In the genomic region with DNA sequence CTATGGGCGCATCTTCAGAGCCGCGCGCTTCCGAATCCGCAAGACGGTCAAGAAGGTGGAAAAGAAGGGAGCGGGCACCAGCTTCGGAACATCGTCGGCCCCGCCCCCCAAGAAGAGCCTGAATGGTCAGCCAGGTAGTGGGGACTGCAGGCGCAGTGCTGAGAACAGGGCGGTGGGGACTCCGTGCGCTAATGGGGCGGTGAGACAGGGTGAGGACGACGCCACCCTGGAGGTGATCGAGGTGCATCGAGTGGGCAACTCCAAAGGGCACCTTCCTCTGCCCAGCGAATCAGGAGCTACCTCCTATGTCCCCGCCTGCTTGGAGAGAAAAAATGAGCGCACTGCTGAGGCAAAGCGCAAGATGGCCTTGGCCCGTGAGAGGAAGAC, we compare ENCODE assay signal across 13 mouse cellular contexts. TPM values are rescaled to one million over a fixed set of nuclear protein-coding genes. Genes with fewer than 3 reads are reported as not detected.
DNase-seq lines count a peak whose midpoint lies in the region; ATAC-seq lines count a peak whose summit lies in the region.
"Had no signal": no experiment of that assay in that cellular context is flagged by ENCODE, and none has a peak within 500 bp of the region (broad histone marks: within the 10 kb centered on the region; RNA-seq: fewer than 3 reads in every experiment).

No protein-coding gene starts in this region.

- no peak for ATAC-seq in neural tube, embryonic 11.5 days (ENCODE audit: insufficient read depth, low FRiP score, low TSS enrichment)
- ATAC-seq in embryonic facial prominence, embryonic 14.5 days (ENCODE audit: low read depth) = no peak
- peak; percentile 57; the same call in 1 of the 2 replicates for ATAC-seq in hindbrain, embryonic 12.5 days (ENCODE audit: low FRiP score)
- ATAC-seq in neural tube, embryonic 14.5 days (ENCODE audit: low read depth) = peak; percentile 79

- H3K27ac ChIP-seq in neural tube, embryonic 11.5 days (ENCODE audit: low read depth, low read length) = no peak overlapping the region
- H3K27ac ChIP-seq in embryonic facial prominence, embryonic 14.5 days (replicated peaks; ENCODE audit: low read depth, low read length) = no peak overlapping the region
- H3K27ac ChIP-seq in hindbrain, embryonic 12.5 days = no peak overlapping the region
- H3K27ac ChIP-seq in neural tube, embryonic 14.5 days (ENCODE audit: low read depth, low read length) = no peak overlapping the region

- H3K4me1 ChIP-seq in neural tube, embryonic 11.5 days (ENCODE audit: control insufficient read depth, insufficient read depth, low read length) = no peaks in the 10 kb centered on the region
- H3K4me1 ChIP-seq in embryonic facial prominence, embryonic 14.5 days (ENCODE audit: control insufficient read depth, insufficient read depth, low read length) = no peaks in the 10 kb centered on the region
- H3K4me1 ChIP-seq in hindbrain, embryonic 12.5 days = peaks cover 15% of the 10 kb centered on the region
- H3K4me1 ChIP-seq in neural tube, embryonic 14.5 days (ENCODE audit: control insufficient read depth, insufficient read depth, low read length) = 0 out of 2 replicates have a peak, but pooled peaks cover 5% of the 10 kb centered on the region

- WGBS in neural tube, embryonic 11.5 days = under 1% methylated on average over 26 of the region's 26 CpGs
- whole genome bisulfite sequencing in embryonic facial prominence, embryonic 14.5 days = 4% methylated on average over 26 of the region's 26 CpGs
- WGBS in hindbrain, embryonic 12.5 days = 2% methylated on average over 26 of the region's 26 CpGs
- whole genome bisulfite sequencing in neural tube, embryonic 14.5 days = 1% methylated on average over 26 of the region's 26 CpGs

- no peak for DNase-seq in neural tube, embryonic 11.5 days (ENCODE audit: low spot score)
- no peak for DNase-seq in neural tube, embryonic 10.5 days (ENCODE audit: extremely low spot score, low spot score)
- no peak for DNase-seq in embryonic facial prominence, embryonic 14.5 days (ENCODE audit: low spot score)
- DNase-seq in kidney, postnatal 36 days = no peak
- no peak for DNase-seq in gastrocnemius, postnatal 25 days
- DNase-seq: adrenal gland, postnatal 25 days; lung, embryonic 14.5 days had no signal

- H3K4me3 ChIP-seq in neural tube, embryonic 11.5 days (ENCODE audit: low read depth, low read length) = peak overlapping the region; percentile 14
- H3K4me3 ChIP-seq in embryonic facial prominence, embryonic 14.5 days (ENCODE audit: low read depth, low read length) = 0 out of 2 replicates have a peak overlapping the region, but pooled peaks have one; percentile 10
- H3K4me3 ChIP-seq in hindbrain, embryonic 12.5 days = peak overlapping the region; percentile 36
- peak overlapping the region; percentile 39 for H3K4me3 ChIP-seq in neural tube, embryonic 14.5 days (ENCODE audit: low read depth, low read length)

- peaks cover 35% of the 10 kb centered on the region for H3K27me3 ChIP-seq in neural tube, embryonic 11.5 days (ENCODE audit: control insufficient read depth, insufficient read depth, low read length)
- H3K27me3 ChIP-seq in embryonic facial prominence, embryonic 14.5 days (replicated peaks; ENCODE audit: control insufficient read depth, insufficient read depth, low read length) = peaks cover 48% of the 10 kb centered on the region
- H3K27me3 ChIP-seq in hindbrain, embryonic 12.5 days = peaks cover 44% of the 10 kb centered on the region
- H3K27me3 ChIP-seq in neural tube, embryonic 14.5 days (ENCODE audit: control insufficient read depth, insufficient read depth, low read length) = peaks cover 24% of the 10 kb centered on the region

- H3K4me2 ChIP-seq in neural tube, embryonic 11.5 days (ENCODE audit: low read depth) = peak overlapping the region; percentile 39
- peak overlapping the region; percentile 31 for H3K4me2 ChIP-seq in embryonic facial prominence, embryonic 14.5 days (ENCODE audit: low read depth, low read length)
- peak overlapping the region; percentile 57 for H3K4me2 ChIP-seq in hindbrain, embryonic 12.5 days (replicated peaks)
- H3K4me2 ChIP-seq in neural tube, embryonic 14.5 days (ENCODE audit: low read depth, low read length) = peak overlapping the region; percentile 77
- H3K4me2 ChIP-seq: lung, embryonic 14.5 days had no signal

- no peaks in the 10 kb centered on the region for H3K36me3 ChIP-seq in neural tube, embryonic 11.5 days (ENCODE audit: control insufficient read depth, insufficient read depth, low read length)
- H3K36me3 ChIP-seq in embryonic facial prominence, embryonic 14.5 days (ENCODE audit: control insufficient read depth, insufficient read depth, low read length) = no peaks in the 10 kb centered on the region
- H3K36me3 ChIP-seq in hindbrain, embryonic 12.5 days = no peaks in the 10 kb centered on the region
- no peaks in the 10 kb centered on the region for H3K36me3 ChIP-seq in neural tube, embryonic 14.5 days (ENCODE audit: control insufficient read depth, insufficient read depth, low read length)

- H3K9ac ChIP-seq in neural tube, embryonic 11.5 days (ENCODE audit: low read length) = no peak overlapping the region
- no peak overlapping the region for H3K9ac ChIP-seq in embryonic facial prominence, embryonic 14.5 days (ENCODE audit: low read depth, low read length)
- H3K9ac ChIP-seq in hindbrain, embryonic 12.5 days = no peak overlapping the region
- H3K9ac ChIP-seq in neural tube, embryonic 14.5 days (replicated peaks; ENCODE audit: low read depth, low read length) = peak overlapping the region; percentile 37; the same call in 1 of the 2 replicates
- H3K9ac ChIP-seq: lung, embryonic 14.5 days had no signal

- no peaks in the 10 kb centered on the region for H3K9me3 ChIP-seq in neural tube, embryonic 11.5 days (ENCODE audit: control insufficient read depth, low read length)
- no peaks in the 10 kb centered on the region for H3K9me3 ChIP-seq in embryonic facial prominence, embryonic 14.5 days (ENCODE audit: control insufficient read depth, low read length)
- H3K9me3 ChIP-seq in hindbrain, embryonic 12.5 days (replicated peaks) = no peaks in the 10 kb centered on the region
- H3K9me3 ChIP-seq in neural tube, embryonic 14.5 days (ENCODE audit: control insufficient read depth, low read length) = no peaks in the 10 kb centered on the region

RNA-seq across cellular contexts. Expression of a gene that starts 1.4 kb away (rescaled TPM):
- 0.19 and 0.28 TPM in 2 replicates for polyA plus RNA-seq in neural tube, embryonic 11.5 days (2014; fragmentation: Nextera tagmentation; extraction: Ambion mirVana)
- polyA plus RNA-seq in embryonic facial prominence, embryonic 14.5 days (2014; fragmentation: Nextera tagmentation; extraction: Ambion mirVana) = 0.14 and 0.18 TPM in 2 replicates
- 0.75 and 1.4 TPM in 2 replicates for polyA plus RNA-seq in hindbrain, embryonic 12.5 days (2016; fragmentation: Nextera tagmentation; extraction: Ambion mirVana)
- polyA plus RNA-seq in neural tube, embryonic 14.5 days (2014; fragmentation: Nextera tagmentation; extraction: Ambion mirVana) = 3.9 and 4.8 TPM in 2 replicates
- not detected for total RNA-seq in gastrocnemius, postnatal 25 days (2021)
- total RNA-seq: adrenal gland, postnatal 25 days; common myeloid progenitor, adult 5-6 weeks; gastrocnemius, adult 8-10 months; MEL had no signal
- polyA plus RNA-seq: lung, embryonic 14.5 days; urinary bladder, adult 2 months had no signal

Comparison
In these comparisons a context has a peak if more than half of its experiments do, and no peak if none do; other contexts are left out.
1. ATAC-seq: peak in hindbrain, embryonic 12.5 days (single experiment) and neural tube, embryonic 14.5 days (single experiment); none in neural tube, embryonic 11.5 days (single experiment) and embryonic facial prominence, embryonic 14.5 days (single experiment).
2. Peak in every context shown above with its lines, with median percentiles within 50 percentile points of each other: H3K4me2 ChIP-seq and H3K4me3 ChIP-seq.